Comparison of ENCODE assay signal across 9 mouse cellular contexts in genomic region chr7:118584926-118585325, GRCm38 (mm10). TPM values are rescaled to one million over a fixed set of nuclear protein-coding genes. Genes with fewer than 3 reads are reported as not detected.
DNase-seq lines count a peak whose midpoint lies in the region; ATAC-seq and TF ChIP-seq lines count a peak whose summit lies in the region.
"Had no signal": no experiment of that assay in that cellular context is flagged by ENCODE, and none has a peak within 500 bp of the region (broad histone marks: within the 10 kb centered on the region; RNA-seq: fewer than 3 reads in every experiment).

No protein-coding gene starts in this region.

- H3K9me3 ChIP-seq in heart, embryonic 15.5 days (replicated peaks) = no peaks in the 10 kb centered on the region
- peaks cover 15% of the 10 kb centered on the region; the same call in 1 of the 2 replicates for H3K9me3 ChIP-seq in hindbrain, embryonic 12.5 days (replicated peaks)
- H3K9me3 ChIP-seq in midbrain, embryonic 10.5 days (replicated peaks) = peaks cover 18% of the 10 kb centered on the region

- no peak for DNase-seq in heart, adult 18-20 months
- DNase-seq in midbrain, embryonic 10.5 days (ENCODE audit: low spot score) = no peak
- DNase-seq in embryo, embryonic 10 days (ENCODE audit: low spot score) = no peak
- no peak for DNase-seq in kidney, adult 8-10 months

- 70% methylated on average over 5 of the region's 5 CpGs for WGBS in heart, embryonic 15.5 days
- WGBS in hindbrain, embryonic 12.5 days = 75% methylated on average over 5 of the region's 5 CpGs
- 76% methylated on average over 5 of the region's 5 CpGs for WGBS in midbrain, embryonic 10.5 days

- no peak overlapping the region for H3K27ac ChIP-seq in heart, embryonic 15.5 days
- H3K27ac ChIP-seq in cortical plate, adult 2 months (ENCODE audit: insufficient read depth, low read length) = no peak overlapping the region
- H3K27ac ChIP-seq in hindbrain, embryonic 12.5 days = no peak overlapping the region
- peak overlapping the region; percentile 91 for H3K27ac ChIP-seq in midbrain, embryonic 10.5 days (replicated peaks)

- peak overlapping the region; percentile 59 for H3K4me3 ChIP-seq in heart, embryonic 15.5 days
- H3K4me3 ChIP-seq in cortical plate, adult 2 months (ENCODE audit: insufficient read depth, low read length) = peak overlapping the region; percentile 65
- H3K4me3 ChIP-seq in hindbrain, embryonic 12.5 days = peak overlapping the region; percentile 67
- peak overlapping the region; percentile 81 for H3K4me3 ChIP-seq in midbrain, embryonic 10.5 days

- TF ChIP-seq POLR2A in cortical plate, adult 2 months (IDR thresholded peaks at IDR 0.05; ENCODE audit: extremely low read depth, insufficient read depth, low read length) = no peak

- no peak for TF ChIP-seq CTCF in cortical plate, adult 2 months (IDR thresholded peaks at IDR 0.05; ENCODE audit: extremely low read depth, insufficient read depth, low read length)

- ATAC-seq in heart, embryonic 15.5 days (replicated peaks; ENCODE audit: insufficient number of reproducible peaks, insufficient read depth, low FRiP score, low read depth) = no peak
- ATAC-seq in hindbrain, embryonic 12.5 days (ENCODE audit: low FRiP score) = peak; percentile 33; the same call in 1 of the 2 replicates
- no peak for ATAC-seq in CD4-positive, CD25-positive, alpha-beta regulatory T cell, adult 4 months

- H3K4me2 ChIP-seq in heart, embryonic 15.5 days = peak overlapping the region; percentile 93
- H3K4me2 ChIP-seq in hindbrain, embryonic 12.5 days (replicated peaks) = peak overlapping the region; percentile 78

- H3K4me1 ChIP-seq in heart, embryonic 15.5 days (replicated peaks) = peaks cover 11% of the 10 kb centered on the region
- H3K4me1 ChIP-seq in cortical plate, adult 2 months (ENCODE audit: control insufficient read depth, insufficient read depth, low read length) = no peaks in the 10 kb centered on the region; the same call in 1 of the 2 replicates
- H3K4me1 ChIP-seq in hindbrain, embryonic 12.5 days = peaks cover 18% of the 10 kb centered on the region
- H3K4me1 ChIP-seq in midbrain, embryonic 10.5 days = peaks cover 23% of the 10 kb centered on the region

- no peak overlapping the region for H3K9ac ChIP-seq in heart, embryonic 15.5 days
- H3K9ac ChIP-seq in hindbrain, embryonic 12.5 days = peak overlapping the region; percentile 78; the same call in 1 of the 2 replicates

- no peaks in the 10 kb centered on the region for H3K36me3 ChIP-seq in heart, embryonic 15.5 days
- H3K36me3 ChIP-seq in hindbrain, embryonic 12.5 days = peaks cover 7% of the 10 kb centered on the region; the same call in 1 of the 2 replicates
- H3K36me3 ChIP-seq in midbrain, embryonic 10.5 days = peaks cover 14% of the 10 kb centered on the region

- peaks cover 11% of the 10 kb centered on the region for H3K27me3 ChIP-seq in heart, embryonic 15.5 days
- no peaks in the 10 kb centered on the region for H3K27me3 ChIP-seq in hindbrain, embryonic 12.5 days
- no peaks in the 10 kb centered on the region for H3K27me3 ChIP-seq in midbrain, embryonic 10.5 days (ENCODE audit: low read depth, poor library complexity, severe bottlenecking)

RNA-seq across cellular contexts. Expression of gene Tmc7, which starts 0.4 kb away (rescaled TPM):
- polyA plus RNA-seq in heart, embryonic 15.5 days (2015; fragmentation: Nextera tagmentation; extraction: Ambion mirVana) = 1.6 and 2.1 TPM in 2 replicates
- total RNA-seq in heart, adult 18-20 months (2021) = 1 to 10 TPM; 5.4 to 9.2 TPM
- 12.9 and 14.1 TPM in 2 replicates for polyA plus RNA-seq in cortical plate, adult 2 months (2012; rRNA removed)
- polyA plus RNA-seq in hindbrain, embryonic 12.5 days (2016; fragmentation: Nextera tagmentation; extraction: Ambion mirVana) = 8.4 and 8.5 TPM in 2 replicates
- polyA plus RNA-seq in midbrain, embryonic 10.5 days (2016; fragmentation: Nextera tagmentation; extraction: Ambion mirVana) = 7.4 and 7.6 TPM in 2 replicates
- not detected for polyA plus RNA-seq in CD4-positive, CD25-positive, alpha-beta regulatory T cell, adult 4 months (2017; shearing (Covaris generic))
- total RNA-seq: monocyte, adult 5-6 weeks had no signal

RNA-seq across cellular contexts. Expression of gene Tmc5, which starts 12.2 kb away (rescaled TPM):
- 0.19 and 0.87 TPM in 2 replicates for polyA plus RNA-seq in heart, embryonic 15.5 days (2015; fragmentation: Nextera tagmentation; extraction: Ambion mirVana)
- under 1 TPM; 0.17 to 0.87 TPM for total RNA-seq in heart, adult 18-20 months (2021)
- 0.15 and 0.19 TPM in 2 replicates for polyA plus RNA-seq in cortical plate, adult 2 months (2012; rRNA removed)
- 0.10 and 0.55 TPM in 2 replicates for polyA plus RNA-seq in hindbrain, embryonic 12.5 days (2016; fragmentation: Nextera tagmentation; extraction: Ambion mirVana)
- polyA plus RNA-seq in midbrain, embryonic 10.5 days (2016; fragmentation: Nextera tagmentation; extraction: Ambion mirVana) = 0.19 and 0.39 TPM in 2 replicates
- not detected for polyA plus RNA-seq in CD4-positive, CD25-positive, alpha-beta regulatory T cell, adult 4 months (2017; shearing (Covaris generic))
- total RNA-seq: monocyte, adult 5-6 weeks had no signal

RNA-seq across cellular contexts. Expression of gene Coq7, which starts 51.8 kb away (rescaled TPM):
- polyA plus RNA-seq in heart, embryonic 15.5 days (2015; fragmentation: Nextera tagmentation; extraction: Ambion mirVana) = 153 TPM in 2 replicates
- total RNA-seq in heart, adult 18-20 months (2021) = 100 to 1,000 TPM; 120 to 126 TPM
- polyA plus RNA-seq in cortical plate, adult 2 months (2012; rRNA removed) = 54.5 and 55.7 TPM in 2 replicates
- 83.3 and 90.4 TPM in 2 replicates for polyA plus RNA-seq in hindbrain, embryonic 12.5 days (2016; fragmentation: Nextera tagmentation; extraction: Ambion mirVana)
- polyA plus RNA-seq in midbrain, embryonic 10.5 days (2016; fragmentation: Nextera tagmentation; extraction: Ambion mirVana) = 129 and 131 TPM in 2 replicates
- 10 to 100 TPM; 10.3 to 10.7 TPM for polyA plus RNA-seq in CD4-positive, CD25-positive, alpha-beta regulatory T cell, adult 4 months (2017; shearing (Covaris generic))
